Mouse (Mus musculus) T-helper 1 cell (primary cell): ENCODE measurements around the gene Ywhab.

ENCODE experiments used
- in situ Hi-C: fragments of 300-600 bp; cut with MboI, MseI; formaldehyde crosslinking; loops from one replicate; pipeline ENCODE4 v1.15.1; 2025; ENCODE audit warnings: high pct_unique_total_duplicates

Gene Ywhab

DNA sequence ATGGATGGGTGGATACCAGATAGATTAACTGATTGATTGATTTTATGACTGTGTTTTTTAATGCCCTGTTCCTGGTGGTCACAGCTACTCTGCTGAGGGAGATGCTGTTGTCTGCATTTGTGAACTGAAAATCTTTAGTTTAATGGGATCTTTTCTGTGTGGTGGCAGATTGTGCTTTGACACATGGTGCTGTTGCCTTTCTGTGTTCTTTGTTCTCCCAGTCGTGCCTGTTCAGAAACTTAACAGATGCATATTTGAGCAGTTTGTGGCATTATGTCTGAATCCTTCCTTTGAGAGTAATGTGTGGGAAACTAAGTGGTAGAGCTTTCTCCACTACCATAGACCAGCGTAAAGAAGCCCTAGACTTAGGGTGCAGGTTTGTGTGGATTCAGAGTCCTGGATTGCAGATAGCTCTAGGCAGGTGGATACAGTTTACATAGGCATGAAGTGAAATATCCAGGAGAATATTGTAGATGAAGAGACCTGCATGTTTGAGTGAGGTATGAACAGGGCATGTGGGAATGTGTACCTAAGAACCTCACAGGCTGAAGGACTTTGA lies 13.3 kb downstream of the Ywhab start:
- in situ Hi-C loops = no loop called here

DNA sequence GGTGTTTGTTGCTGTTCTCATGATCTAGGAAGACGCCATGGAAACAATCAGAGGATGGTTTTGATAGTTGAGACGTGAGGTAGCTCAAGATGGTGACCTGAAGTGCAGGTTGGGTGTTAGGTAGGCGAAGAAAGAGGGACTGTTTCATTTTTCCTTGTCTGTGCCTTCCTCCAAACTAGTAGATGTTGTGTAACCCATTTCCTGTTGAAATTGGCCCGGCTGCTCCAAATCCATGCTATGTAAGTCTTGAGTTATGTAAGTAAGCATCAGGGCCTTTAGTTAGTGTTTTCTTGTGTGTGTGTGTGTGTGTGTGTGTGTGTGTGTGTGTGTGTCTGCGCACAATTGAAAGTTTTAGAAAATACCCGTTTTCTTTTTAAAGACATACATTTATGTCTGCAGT lies 14.5 kb downstream of the Ywhab start:
- in situ Hi-C loops = no loop called here

DNA sequence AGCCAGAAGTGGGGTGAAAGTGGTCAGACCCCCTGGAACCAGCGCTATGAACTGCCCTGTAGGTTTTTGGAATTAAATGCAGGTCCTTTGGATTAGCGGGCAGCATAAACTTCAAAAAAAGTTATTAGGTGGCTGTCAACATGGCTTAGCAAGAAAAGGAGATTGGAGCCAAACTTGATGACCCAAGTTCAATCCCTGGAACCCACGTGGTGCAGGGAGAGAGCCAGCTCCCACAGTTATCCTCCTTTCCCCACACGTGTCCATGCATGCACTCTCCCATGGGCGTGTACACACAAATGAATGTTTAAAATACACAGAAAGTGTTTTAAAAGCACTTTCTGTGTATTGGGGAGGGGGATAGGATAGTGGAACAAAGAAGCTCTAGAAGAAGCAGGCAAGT lies 15.7 kb downstream of the Ywhab start:
- in situ Hi-C loops = no loop called here

DNA sequence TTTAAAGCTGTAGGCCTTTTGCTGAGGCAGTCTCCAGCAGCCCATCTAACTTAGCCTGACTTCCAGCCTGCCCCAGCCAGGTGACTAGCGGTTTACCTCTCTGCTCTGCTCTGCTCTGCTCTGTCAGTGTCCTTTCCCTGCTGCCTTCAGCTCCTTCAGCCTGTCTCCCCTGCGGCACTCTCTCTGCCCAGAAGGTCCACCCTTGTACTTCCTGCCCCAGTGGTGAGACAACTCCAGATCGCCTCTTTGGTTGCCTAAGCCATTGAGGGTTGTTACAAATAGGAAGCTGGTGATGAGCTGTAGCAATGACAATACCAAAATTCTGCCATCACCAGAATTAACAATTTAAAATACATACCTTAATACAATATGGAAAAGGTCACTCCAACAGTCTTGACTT lies 16.2 kb downstream of the Ywhab start:
- in situ Hi-C loops = no loop called here

DNA sequence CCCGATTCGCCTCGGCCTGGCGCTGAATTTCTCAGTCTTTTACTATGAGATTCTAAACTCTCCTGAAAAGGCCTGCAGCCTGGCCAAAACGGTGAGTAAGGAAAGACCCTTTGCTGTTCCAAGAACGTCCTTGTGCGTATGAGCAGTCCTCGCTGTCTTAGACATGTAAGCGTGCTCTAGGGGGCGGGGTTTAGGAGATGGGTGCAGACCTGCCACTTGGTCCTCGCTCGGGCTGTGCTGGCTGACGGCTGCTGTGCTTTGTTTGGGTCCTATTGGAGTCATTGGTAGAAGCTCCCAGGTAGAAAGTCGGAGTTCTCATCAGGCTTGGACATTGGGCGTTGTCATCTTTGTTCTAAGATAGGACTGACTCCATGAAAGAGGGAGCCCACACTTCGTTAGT lies 20.5 kb downstream of the Ywhab start:
- in situ Hi-C loops = no loop called here

DNA sequence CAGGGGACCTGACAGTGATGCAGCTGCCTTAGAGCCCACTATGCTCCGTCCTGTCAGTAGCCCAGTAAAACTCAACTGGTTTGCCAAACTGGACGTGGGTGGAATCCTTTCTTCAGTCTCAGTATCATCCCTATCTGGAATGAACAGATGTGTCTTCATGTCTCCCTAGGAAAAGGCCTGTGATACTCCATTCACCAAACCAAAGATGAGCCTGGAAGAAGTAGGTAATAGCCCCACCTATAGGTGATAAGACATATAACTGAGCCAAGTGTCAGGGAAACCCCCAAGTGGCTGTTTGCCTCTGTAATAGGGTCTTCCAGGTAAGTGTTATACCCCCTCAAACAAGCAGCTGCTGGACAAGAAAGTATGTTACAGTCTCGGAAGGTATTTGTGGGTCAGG lies 24.1 kb downstream of the Ywhab start:
- in situ Hi-C loops = no loop called here

DNA sequence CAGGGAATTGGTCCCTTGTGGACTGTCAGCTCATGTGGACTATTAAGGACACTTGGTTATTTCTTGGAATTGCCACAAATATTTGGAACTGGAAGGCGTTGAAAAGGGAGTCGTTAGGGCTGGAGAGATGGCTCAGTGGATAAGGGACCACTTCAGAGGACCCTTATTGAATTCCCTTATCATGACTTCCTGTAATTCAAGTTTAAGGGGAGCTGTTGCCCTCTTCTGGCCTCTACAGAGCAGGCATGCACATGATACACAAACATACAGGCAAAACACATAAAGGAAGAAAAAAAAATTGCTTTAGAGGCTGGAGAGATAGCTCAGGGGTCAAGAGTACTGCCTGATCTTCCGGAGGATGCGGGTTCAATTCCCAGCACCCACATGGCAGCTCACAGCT lies 25.2 kb downstream of the Ywhab start:
- in situ Hi-C loops = no loop called here

DNA sequence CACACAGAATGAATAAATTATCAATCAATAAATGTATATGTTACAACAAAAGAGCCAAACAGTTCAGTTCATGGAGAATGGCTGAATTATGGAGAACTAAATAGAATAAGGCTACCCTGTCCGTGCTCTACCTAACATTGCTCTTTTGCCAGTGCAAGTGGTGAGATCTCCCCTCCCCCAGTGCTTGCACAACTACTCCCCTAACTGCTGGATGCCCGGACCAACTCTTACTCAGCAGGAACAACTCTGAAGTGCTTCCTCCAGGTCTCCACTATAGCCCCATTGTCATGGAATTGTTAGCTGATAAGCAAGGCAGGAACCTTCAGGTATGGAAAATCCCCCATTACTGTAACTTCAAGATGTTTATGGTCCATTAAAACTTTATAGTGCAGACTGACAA lies 27.3 kb downstream of the Ywhab start:
- in situ Hi-C loops = no loop called here

DNA sequence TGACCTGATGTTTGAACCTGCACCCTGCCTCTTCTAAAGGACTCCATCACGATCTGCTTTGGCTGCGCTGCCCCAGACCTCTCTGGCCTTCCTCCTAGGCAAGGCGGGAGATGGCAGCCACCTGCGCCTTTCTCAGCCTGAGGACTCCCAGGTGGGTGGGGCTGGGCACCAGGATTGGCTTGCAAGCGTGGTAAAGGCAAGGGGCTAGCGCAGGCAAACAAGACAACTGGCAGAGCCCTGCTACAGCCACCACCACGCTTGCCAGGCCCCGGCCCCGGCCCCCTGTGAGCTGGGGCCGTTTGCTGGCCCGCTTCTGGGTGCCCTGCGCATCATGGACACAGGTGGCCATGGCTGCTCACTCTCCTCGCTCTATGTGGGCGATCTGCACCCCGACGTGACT lies 30.4 kb downstream of the Ywhab start, which contains the start of gene Pabpc1l:
TSS of gene Pabpc1l (plus strand) at position 301 of the 400 bp plus-strand sequence.
- in situ Hi-C loops = no loop called here

DNA sequence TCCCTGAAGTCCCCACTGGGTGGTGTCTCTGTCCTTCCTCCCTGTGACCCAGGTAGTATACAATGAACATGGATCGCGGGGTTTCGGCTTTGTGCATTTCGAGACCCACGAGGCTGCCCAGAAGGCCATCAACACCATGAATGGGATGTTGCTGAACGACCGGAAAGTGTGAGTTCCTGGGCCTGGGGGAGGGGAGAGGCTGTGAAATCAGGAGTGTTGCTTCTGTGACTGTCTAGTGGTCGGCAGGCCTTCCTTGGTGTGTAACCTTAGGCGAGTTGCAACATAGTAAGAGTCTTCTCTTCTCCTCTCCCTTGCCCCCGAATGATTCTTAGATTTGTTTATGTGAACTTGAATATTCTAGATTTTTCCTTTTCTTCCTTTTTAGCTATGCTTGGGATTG lies 36.4 kb downstream of the Ywhab start:
- in situ Hi-C loops = no loop called here

DNA sequence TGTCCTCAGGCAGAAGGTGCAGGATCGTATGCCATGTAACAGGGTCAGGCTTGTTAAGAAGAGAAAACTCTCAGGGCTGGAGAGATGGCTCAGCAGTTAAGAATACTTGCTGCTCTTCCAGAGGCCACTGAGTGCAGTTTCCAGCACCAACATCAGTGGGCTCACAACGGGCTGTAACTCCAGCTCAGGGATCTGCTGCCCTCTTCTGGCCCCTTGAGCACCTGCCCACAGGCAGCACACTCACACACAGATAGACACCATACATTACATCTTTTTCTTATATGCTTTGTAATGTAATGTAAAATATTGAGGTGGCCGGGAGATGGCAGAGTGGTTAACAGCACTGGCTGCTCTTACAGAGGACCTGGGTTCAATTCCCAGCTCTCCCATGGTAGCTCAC lies 38.2 kb downstream of the Ywhab start:
- in situ Hi-C loops = no loop called here

DNA sequence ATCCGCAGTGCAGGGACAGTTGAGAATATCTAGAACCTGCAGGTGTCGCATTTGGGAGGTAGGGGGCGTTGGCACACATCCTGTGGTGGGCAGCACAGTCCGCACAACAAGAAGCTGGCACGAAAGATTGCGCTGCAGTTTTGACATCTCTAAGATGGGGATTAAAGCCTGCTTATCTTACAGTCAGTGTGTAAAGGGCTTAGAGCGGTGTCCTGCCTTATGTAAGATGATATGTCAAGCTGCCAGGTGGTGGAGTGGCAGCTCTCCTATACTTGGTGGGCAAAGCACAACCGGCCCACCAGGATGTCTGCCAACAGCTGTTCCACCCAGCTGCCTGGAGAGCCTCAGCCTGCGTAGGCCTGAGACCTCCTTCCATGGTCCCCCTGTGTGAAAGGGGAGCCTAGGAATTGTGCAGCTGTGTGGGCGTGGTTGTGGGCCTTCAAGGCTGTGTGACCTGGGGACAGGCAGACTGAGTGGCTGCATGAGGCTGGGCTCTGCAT lies 41.8 kb downstream of the Ywhab start:
- in situ Hi-C loops = no loop called here

DNA sequence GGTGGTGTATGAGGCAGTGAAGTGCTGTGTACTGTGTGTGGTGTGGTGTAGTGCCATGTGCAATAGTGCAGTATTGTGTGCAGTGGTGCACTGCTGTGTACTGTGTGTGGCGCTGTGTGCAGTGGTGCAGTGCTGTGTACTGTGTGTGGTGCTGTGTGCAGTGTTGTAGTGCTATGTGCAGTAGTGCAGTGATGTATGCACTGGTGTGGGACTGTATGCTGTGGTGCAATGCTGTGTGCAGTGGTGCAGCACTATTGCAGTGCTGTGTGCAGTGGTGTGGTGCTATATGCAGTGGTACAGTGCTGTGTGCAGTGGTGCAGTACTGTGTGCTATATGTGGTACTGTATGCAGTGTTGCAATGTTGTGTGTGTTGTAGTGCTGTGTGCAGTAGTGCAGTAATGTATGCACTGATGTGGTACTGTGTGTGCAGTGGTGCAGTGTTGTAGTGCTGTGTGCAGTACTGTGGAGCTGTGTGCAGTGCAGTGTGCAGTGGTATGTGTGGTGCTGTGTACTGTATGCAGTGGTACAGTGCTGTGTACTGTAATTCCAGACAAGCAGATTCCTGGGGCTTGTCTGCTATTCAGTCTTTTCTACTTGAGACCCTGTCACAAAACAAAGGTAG lies 43.8 kb downstream of the Ywhab start:
- in situ Hi-C loops = no loop called here

DNA sequence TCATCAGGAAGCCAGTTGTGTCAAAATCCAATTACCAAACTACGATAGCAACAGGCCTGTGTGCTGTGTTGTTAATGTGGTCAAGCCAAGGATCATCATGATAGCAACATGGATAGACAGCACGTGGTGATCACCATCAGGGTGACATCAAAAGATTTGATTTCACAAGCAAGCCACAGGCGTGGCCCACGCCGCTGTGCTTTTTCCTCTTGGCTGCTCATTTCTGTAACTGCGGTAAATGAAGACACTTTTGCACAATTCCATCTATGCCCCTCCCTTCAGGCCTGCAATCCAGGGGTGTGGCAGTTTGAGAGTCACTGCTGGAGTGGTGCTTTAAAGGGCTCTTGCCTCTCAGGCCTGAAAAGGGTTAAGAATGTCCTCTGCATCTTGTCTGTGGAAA lies 46.2 kb downstream of the Ywhab start:
- in situ Hi-C loops = no loop called here

DNA sequence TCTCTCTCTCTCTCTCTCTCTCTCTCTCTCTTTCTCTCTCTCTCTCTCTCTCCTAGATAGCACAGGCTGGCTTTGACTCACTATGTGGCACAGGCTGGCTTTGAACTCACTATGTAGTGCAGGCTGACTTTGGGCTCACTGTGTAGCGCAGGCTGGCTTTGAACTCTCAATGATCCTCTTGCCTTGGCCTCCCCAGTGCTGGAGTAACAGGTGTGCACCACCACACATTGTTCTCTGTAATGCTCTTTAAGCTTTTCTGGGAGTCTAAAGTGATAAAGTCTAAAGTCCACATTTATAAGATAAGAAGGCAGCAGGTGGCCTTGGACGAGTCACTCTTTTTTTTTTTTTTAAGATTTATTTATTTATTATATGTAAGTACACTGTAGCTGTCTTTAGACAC lies 46.8 kb downstream of the Ywhab start:
- in situ Hi-C loops = no loop called here

DNA sequence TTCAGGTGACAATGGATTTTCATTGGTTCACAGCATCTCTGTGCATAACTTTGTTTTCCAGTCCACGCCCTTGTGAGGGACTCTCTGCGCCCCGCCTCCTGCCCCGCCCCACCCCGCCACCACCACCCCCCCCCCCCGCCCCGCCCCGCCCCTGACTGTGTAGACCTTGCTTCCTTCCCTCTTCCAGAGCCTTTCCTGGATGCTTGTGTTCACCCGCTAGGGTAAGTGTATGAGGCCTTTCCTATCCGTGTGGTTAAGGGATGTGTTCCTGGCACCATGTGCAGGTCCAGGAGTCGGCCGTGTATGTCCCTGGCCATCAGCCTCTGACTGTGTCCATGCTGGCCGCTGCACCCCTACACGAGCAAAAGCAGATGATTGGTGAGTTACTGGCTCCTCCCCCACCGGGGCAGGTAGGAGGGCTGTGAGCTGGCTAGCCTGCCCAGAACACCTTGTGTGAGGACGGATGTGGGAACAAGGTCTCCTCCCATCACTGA lies 52.5 kb downstream of the Ywhab start:
- in situ Hi-C loops = no loop called here

DNA sequence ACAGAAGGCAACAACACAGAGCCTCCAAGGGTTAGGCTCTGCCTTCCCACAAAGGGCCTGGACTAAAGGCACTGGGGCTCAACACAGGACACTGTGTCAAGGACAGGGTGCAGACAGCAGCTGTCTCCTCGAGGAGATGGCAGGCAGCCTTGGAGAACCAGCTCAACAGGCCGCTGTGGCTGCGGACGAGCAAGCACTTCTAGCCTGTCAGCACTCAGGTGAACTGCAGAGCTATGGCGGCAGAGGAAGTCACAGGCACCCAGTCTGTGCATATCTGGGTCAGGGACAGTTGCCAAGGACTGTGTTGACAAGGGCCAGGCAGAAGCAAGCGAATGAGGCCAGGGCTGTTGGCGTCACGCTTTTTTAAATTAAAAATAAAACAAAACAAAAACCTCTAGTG lies 59.0 kb downstream of the Ywhab start:
- in situ Hi-C loops = no loop called here

DNA sequence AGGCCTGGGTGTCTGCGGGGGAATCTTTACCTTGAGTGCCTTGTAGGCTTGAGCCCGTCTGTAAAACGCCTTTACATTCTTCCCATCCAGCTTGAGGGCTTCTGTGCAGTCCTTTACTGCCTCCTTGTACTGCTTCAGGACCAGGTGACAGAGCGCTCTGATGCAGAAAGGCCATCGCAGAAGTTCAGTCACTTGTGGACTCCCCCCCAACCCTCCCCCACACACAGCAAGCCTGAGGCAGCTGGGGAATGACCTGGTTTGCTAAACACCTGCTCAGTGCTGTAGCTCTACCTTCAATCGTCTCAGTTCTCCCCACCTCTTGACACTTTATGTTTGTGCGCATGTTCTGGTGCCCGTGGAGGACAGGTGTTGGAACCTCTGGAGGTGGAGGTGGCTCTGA lies 59.9 kb downstream of the Ywhab start:
- in situ Hi-C loops = no loop called here

DNA sequence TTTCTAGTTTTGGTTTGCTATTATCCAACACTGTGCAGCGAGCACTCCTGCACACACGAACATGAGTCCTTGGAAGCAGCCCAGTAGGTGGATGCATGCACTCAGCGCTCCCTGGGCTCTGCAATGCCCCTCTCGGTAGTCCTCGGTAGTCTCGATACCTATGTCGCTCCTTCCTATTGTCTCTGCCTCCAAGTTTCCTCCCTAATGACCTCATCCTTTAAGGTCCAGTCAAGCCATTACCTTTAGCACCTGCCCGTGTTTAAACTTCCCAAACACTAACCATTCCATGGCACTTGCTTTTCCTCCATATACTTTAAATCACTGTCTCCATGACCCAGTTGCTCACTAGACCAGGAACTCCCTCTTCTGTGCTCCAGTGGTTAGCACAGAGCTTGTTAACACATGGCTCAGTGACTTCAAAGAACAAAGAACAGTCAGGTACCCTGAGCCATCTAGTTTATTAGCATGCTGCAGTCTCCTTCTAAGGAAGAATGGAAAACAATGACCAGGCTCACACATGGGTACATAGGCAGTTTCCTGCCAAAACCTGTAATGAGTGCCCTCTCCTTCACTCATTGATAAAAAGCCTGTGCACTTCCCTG lies 65.0 kb downstream of the Ywhab start:
- in situ Hi-C loops = no loop called here
